Mouse (Mus musculus) mouse trophoblast stem cell (cell line): ENCODE data around the gene Dpp7.

ENCODE experiments used
- in situ Hi-C, 2 experiments: fragments of 300-500 bp; cut with MseI, MboI; formaldehyde crosslinking; loops; 2 replicates in 1 of 2; 3 replicates in 1 of 2; pipeline ENCODE4 v1.15.1; 2025

Dpp7 gene

DNA sequence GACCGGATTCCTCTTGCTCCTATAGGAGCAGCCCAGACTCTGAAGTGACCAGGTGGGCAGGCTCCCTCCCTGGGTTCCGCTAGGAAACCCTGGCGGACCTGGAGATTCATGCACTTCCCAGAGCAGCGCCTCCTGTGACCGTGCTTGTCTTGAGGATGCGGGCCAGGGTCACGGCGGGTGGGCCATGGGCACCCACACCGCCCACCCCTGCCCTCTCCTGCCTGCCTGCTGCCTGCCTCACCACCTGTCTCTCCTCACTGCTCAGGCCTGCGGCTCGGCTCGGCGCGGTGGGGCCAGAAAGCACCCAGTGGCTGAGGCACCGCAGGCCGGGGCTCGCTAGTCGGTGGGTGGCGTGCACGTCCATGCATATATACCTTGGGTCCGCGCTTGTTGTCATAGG, 45.2 kb downstream of the Dpp7 start:
- in situ Hi-C loops: no loop called here

- in situ Hi-C loops: no loop called here
Measured at GRCm38 (mm10) chr2:25310180-25310579, 46.0 kb downstream of the Dpp7 start.

DNA sequence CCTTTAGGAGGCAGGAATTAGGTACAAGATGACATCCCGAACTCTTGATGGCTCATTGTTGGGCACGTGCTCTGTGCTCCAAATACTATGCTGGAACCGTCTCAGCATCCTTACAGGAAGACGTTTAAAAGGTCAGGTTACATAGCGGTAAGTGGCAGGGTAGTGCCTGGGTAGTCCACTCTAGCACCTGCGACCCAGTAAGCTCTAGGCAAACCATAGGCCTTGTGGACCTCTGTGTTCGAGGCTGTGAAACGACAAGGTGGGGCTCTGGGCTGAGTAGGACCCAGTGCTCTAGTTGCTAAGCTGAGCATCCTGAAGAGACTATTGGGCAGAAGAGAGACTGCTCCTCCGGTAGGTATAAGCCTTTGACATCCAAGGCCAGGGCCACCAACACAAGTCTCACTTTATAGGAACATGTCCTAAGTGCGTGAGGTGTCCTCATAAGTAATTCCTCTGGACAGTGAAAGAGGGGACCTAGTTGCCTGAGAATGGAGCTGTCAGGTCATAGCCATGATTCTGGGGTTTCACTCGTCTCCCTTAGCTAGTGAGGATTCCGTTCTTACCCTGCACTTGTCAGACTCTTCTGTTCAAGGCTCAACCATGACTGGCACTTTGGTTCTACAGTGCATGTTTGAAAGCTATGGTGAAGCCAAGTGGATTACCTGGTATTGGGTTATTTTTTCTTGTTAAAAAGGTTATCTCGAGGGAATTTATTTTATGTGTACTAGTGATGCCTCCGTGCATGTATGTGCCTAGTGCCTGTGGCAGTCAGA, 50.4 kb downstream of the Dpp7 start:
- in situ Hi-C loops: no loop called here

- in situ Hi-C loops: no loop called here
Measured at GRCm38 (mm10) chr2:25304657-25305541, 51.3 kb downstream of the Dpp7 start.

DNA sequence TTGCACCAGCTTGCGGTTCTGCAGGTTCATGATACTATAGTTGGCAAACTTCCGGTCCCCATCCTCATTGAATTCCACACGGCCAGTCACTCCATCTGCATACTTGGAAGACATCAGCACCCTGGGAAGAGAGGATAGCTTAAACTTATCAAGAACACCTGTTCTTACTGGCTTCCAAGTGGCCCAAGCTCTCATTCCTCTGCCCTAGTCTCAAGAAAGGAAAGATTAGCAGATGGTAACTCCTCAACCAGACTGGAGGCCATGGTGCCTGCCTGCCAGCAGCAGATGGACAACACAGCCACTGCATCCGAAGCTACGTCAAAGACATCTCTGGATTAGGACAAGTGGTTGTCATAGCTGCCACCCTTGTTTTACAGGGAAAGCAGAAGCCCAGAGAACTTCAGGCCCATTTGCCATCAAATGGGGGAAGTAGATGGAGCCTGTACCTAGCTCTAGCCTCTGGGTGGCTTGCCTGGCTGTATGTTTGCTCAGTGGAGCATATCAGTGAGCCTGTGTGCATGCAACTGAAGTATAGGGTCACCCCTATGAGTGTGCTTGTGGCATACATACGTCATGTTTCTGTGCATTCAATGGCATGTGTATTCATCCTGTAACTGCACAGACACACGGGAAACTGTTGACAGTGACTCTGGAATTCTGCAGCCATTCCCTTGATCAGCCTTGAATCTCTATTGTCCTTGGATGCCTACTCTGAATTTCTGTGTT, 52.1 kb downstream of the Dpp7 start:
- in situ Hi-C loops: no loop called here

DNA sequence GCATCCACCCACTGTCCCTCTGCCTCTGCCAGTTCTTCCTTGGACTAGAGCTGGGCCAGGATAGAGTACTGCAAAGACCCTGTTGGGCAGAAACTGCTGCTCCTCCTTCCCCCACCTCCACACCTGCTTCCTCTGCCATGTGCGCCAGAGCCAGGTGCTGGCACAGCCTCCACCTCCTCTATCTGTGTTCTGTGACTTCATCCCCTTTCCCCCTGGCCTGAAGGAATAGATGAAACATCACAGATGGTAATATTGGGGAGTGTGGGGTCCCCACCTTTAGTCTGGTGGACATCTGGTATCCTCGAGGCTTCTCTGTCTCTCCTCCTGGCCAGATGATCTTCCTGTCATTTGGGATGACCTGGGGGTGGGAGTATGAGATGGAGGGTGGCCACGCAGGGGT, 52.7 kb downstream of the Dpp7 start:
- in situ Hi-C loops: no loop called here
